Mouse (Mus musculus) urinary bladder, postnatal 10 days (tissue): Measurements from ENCODE around the gene Dyx1c1.

Experiments
- DNase-seq: peaks from one replicate; pipeline ENCODE4 v3.0.0; 2022; ENCODE audit warnings: low spot score

The Dyx1c1 gene

GRCm38 (mm10) chr9:72958521-72959450 lies at the start of gene Dyx1c1, which contains the start of gene Gm44503:
Gene Dyx1c1, plus strand, starts transcription at chr9:72958785.
Gene Gm44503, plus strand, starts transcription at chr9:72958852.
- no peak for DNase-seq

DNA sequence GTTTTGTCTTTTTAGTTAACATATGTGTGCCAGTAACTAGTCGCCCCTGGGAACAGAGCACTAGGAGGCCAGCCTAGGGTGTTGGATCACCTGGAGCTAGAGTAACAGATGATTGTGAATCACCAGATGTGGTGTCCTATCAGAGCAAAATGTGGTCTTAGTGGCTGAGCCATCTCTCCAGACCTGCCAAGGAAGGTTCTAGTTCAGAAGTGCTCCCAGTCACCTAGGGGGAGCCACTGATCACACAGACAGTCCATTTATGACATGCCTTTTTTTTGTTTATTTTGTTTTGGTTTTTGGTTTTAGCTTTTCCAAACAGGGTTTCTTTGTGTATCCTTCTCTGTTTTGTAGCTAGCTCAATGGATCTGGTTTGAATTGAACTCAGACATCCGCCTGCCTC lies 47.2 kb upstream of the Dyx1c1 start:
- no peak for DNase-seq

DNA sequence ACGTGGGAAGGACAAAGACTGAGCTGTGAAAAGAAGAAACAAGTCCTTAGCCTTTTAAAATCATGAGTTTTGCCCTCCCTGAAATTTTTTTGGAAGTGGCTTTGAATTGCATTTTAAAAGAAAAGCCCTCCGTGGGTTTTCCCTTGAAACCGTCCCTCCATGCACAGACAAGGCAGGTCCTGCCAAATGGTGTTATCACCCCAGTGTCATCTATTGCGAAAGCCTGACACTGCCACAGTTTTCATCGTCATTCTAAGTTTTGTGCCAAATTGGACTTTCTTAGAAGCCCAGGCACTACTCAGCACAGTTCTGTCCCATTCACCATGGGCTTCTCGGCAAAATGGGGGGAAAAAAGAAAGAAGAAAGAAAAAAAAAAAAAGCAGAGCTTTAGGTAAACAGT lies 45.0 kb upstream of the Dyx1c1 start:
- DNase-seq, result no peak

DNA sequence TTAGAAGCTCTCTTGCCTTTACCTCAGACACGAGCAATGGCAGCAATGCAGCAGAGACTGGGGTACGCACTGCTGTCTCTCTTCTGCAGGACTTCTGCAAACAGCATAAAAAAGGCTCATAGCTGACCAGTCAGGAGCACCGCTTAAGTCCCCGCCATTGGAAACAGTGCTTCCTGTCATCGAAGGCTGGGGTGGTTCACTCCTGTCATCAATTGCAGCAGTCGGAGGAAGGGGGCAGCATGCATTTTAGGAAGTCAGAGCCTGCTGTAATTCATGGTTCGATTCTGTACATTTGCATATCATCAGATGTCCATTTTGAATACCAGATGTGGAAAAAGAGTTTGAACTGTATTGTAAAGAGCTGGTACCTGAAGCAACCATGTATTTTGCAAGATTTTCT lies 42.9 kb upstream of the Dyx1c1 start:
- DNase-seq, result no peak

DNA sequence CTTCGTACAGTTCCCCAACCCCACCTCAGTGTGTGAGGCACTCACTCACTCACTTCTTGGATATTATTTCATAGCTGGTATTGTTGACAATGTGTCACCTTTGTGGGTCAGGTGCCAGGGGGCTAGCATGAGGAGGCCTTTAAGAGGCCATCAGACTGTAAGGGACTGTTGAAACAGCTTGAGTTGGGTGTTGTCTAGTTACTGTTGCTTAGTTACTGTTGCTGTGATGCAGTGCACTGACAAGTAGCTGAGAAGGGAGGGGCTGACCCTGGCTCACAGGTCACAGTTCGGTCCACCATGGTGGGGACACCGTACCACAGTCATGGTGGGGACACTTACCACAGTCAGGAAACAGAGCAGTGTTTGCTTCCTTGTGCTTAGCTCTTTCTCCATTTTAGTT lies 35.5 kb upstream of the Dyx1c1 start:
- DNase-seq, result no peak

- no peak for DNase-seq
Measured at GRCm38 (mm10) chr9:72925021-72925934, 33.3 kb upstream of the Dyx1c1 start, which contains the start of gene Pygo1. Gene Pygo1, plus strand, starts transcription at chr9:72925645.

DNA sequence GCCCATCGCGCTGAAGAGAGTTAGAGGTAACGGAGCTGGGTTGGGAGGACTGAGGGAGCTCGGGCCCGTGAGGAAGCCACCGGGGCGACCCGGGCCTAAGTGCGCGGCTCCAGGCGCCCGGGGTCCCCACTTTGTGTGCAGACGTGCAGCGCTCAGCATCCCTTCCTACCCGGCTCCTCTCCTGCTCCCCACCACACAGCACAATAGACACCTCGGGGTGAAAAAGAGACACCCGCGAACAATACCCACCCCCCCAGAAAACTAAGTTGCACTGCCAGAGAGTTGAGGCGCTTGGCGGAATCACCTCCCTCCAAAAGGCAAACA lies 32.7 kb upstream of the Dyx1c1 start:
- no peak for DNase-seq

DNA sequence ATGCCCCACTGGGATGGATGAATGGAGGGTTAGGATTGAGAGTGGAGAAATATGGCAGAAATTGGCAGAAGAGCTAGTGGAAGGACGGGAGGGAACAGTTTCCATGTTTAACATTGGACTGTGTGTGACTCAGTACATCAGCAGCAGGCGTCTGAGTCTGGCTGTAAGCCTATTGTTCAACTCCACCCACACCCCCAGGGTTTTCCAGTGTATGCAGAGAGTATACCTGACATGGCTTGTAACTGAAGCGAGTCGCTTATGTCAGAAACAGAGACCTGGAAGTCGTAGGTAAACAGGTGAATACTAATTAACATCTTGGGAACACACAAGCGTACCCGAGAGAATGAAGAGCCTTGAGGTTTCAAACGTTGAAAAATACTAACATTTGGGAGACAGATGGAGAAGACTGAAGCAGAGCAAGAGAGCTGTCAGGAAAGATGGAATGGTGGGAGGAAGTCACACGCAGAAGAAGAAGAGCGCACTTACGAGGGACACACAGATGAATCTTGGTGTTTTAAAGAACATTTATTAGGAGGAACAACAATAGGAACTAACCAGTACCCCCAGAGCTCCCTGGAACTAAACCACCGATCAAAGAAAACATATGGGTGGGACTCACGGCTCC lies 27.3 kb upstream of the Dyx1c1 start:
- DNase-seq, result no peak

DNA sequence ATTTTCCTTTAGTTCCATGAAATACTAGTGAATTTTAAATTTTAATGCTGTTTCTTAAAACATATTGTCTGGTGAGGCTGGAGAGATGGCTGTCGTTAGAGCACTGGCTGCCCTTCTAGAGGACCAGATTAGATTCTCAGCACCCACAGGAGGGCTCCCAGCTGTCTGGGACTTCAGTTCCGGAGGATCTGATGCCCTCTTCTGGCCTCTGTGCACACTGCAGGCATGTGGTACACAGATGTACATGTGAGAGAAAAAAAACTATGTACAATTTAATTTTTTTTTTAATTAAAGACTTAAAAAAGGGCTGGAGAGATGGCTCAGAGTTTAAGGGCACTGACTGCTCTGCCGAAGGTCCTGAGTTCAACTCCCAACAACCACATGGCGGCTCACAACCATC lies 23.3 kb upstream of the Dyx1c1 start:
- no peak for DNase-seq

- DNase-seq, result no peak
Measured at GRCm38 (mm10) chr9:72936301-72936700, 22.3 kb upstream of the Dyx1c1 start.

GRCm38 (mm10) chr9:72943424-72943823 lies 15.2 kb upstream of the Dyx1c1 start:
- no peak for DNase-seq

DNA sequence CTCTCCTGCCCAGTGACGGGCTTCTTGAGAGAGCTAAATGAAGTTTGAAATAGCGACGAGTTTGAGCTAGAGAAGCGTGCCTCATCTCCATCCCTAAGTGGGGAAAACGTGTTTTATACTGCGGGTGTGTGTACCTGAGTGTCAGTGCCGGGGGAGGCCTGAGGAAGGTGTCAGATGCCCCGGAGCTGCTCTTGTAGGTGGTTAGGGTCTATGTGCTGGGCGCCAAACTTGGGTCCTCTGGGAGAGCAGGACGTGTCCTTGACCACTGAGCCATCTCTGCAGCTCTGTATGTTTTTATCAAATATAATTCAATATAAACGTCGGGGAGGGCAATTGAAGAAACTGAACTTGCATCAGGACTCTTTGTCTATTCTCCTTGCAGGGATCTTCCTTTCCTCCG lies 14.3 kb upstream of the Dyx1c1 start:
- no peak for DNase-seq

- no peak for DNase-seq
Measured at GRCm38 (mm10) chr9:72947010-72947409, 11.6 kb upstream of the Dyx1c1 start.

GRCm38 (mm10) chr9:72949572-72949971 lies 9.0 kb upstream of the Dyx1c1 start:
- DNase-seq, result no peak

- no peak for DNase-seq
Measured at GRCm38 (mm10) chr9:72954746-72955145, 3.8 kb upstream of the Dyx1c1 start.

DNA sequence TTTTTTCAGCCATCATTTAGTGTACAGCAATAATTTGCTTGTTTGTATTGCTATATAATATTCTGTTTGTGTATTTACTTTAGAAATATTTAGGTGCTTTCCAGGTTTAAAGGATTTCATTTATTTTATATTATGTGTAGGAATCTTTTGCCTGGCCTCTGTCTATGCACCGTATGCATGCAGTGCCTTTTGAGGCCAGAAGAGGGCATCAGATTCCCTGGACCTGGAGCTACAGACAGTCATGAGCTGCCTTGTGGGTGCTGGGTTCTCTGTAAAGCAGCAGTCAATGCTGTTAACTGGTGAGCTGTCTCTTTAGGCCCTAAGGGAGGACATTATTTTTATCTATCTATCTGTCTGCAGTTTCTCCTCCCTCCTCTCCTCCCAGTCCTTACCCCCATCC lies 3.0 kb upstream of the Dyx1c1 start:
- DNase-seq, result no peak

- no peak for DNase-seq
Measured at GRCm38 (mm10) chr9:72961346-72961745, 2.8 kb downstream of the Dyx1c1 start.

DNA sequence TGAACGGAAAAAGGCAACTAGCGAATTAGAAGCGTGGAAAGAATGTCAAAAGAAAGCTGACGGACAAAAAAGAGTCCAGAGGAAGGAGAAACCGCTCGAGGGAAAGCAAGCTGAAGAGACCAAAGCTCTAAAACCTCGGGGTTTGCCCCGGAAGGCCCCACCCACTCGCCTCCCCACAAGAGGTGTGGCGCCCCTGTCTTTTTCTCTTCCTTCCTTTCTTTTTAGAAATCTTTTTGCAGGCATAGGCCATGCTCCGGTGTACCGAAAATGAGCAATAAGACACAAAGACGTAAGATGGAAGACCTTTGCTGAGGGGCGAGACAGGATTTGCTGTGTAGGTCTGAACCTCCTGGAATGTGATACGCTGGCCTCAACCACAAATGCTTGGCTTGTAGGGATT lies 3.4 kb downstream of the Dyx1c1 start:
- DNase-seq, result no peak

DNA sequence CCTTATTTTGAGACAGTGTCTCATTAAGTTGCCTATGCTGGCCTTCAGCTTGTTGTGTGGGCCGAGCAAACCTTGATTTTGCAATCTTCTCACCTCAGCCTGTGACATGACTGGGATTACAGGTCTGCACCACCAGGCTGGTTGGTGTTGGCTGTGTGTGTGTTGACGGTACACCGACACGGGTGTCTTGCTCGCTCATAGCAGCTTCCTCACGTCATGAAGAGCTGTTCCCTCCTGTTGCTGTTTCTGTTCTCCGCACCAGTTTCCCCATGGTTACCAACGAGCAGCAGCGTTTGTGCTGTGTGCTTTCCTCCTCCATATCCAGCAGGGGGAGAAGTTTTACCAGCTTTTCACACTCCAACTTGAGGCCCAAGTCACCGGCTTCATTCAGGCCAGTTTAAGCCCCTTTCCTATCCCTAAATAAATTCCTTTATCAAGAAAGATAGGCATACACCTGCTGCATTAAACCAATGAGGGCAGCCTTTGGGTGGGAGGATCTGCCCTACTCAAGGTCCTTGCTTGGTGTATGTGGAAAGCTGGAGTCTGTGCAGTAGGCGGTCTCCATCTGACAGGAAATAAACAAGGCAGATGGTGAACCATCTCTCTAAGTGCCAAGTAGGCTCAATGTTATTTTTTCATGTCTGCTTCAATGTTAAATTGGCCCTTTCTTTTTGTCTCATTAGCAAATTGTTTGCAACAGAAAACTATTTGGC lies 9.9 kb downstream of the Dyx1c1 start:
- no peak for DNase-seq

DNA sequence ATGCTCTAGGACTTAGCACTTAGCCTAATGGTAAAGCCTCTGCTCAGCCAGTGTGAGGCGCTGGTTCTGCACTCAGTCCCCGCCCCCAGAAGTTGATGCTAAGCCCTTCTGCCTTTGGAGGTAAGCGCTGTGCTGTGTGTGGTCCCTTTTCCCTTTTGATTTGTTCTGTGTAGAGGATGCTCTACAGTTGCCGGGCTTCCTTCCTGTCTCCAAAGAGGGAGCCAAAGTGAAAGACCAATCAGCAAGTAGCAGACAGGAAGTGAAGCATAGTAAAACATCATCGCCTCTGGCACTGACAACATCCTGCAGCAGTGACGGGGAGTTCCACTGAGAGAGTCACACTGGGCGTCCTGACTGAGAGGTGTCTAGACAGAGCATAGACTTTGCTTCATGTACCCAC lies 11.3 kb downstream of the Dyx1c1 start:
- DNase-seq, result no peak

DNA sequence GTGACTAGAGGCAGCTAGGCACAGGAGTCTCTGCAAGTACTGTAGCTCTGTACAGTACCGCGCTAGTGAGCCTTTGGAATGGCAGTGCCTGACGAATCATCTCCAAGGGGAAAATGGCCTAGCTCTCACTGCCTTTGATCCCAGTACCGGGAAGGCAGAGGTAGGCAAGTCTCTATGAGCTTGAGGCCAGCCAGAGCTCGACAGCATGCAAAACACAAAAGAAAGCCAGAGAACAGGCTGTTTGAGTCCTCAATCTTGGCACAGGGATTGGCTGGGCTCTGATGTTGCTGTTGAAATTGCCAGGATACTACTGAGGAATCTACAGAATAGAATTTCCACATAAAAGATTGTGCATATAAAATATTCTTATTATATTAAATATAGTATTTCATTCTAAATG lies 13.8 kb downstream of the Dyx1c1 start:
- DNase-seq, result no peak

GRCm38 (mm10) chr9:72972984-72973383 lies 14.4 kb downstream of the Dyx1c1 start:
- DNase-seq, result no peak
